Mouse (Mus musculus) common myeloid progenitor, adult 5-6 weeks (primary cell): Measurements from ENCODE around the gene Klhl10. TPM values are rescaled to one million over a fixed set of nuclear protein-coding genes. Genes with fewer than 3 reads are reported as not detected.
A peak's percentile ranks its signal among the peaks of the same experiment; 100 is the strongest.

Experiments used
- ATAC-seq: replicated peaks from 2 replicates; pipeline ENCODE4 v1.8.0; 2016; ENCODE audit warnings: low read depth, mild to moderate bottlenecking, moderate TSS enrichment, inconsistent platforms; ENCODE audit not compliant: poor library complexity, severe bottlenecking
- total RNA-seq: library from RNA; stranded (forward); fragments of 200-1000, 187-1606 nt; gene quantifications from 2 replicates; pipeline ENCODE4 v1.2.3, GENCODE M21; 2017

The Klhl10 gene
- total RNA-seq, 1 experiment from 2014 or later: not detected

DNA sequence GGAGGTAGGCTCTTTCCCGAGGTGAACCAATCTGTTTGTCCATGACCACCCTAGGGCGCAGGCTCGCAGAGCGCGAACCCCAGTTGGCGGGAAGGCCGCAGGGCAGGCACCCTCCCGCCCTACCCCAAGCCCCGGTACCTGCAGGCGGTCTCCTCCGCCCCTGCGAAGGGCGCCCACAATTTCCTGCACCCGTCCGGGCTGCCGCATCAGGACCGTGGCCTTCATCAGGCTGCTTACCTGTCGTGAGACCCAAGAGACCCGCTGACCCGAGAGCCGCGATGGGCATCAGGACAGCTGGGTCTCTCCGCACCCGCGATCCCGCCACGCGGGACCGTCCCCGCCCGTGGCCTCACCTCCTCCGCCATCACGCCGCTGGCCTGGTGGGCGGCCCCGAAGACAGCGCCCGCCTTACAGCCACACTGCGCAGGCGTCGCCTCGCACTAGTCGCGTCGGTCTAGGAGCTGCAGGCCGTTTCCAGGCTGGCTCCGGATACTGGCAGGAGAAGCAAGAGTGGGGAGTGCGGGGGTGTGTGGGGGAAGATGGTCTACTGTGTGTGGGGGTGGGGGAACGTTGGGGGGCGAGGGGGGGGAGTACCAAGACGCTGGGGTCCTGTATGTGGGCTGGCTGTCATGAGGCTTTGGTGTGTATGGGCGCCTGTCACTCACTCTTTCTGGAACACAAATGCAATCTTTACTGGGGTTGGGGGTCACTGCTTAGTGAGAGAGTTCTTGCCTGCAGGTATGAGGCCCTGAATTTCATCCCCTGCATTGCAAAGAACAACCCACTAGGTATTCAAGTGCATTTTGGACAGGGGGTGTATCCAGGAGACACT lies 810 bp upstream of the Klhl10 start:
- peak; percentile 94 for ATAC-seq

DNA sequence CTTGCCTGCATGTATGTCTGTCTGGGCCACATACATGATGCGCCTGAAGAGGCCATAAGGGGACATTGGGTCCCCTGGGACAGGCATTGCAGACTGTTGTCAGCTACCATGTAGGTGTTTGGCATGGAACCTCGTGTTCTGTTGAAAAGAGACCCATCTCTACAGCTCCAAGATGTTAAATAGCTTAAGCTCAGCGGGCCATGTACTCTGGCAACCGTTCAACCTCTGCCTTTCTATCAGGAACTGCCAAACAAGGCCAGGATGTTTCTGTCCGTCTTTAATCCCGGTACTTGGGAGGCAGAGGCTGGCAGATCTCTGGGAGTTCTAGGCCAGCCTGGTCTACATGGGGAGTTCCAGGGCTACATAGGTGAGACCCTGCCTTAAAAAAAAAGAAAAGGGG lies 908 bp downstream of the Klhl10 start:
- ATAC-seq: no peak

DNA sequence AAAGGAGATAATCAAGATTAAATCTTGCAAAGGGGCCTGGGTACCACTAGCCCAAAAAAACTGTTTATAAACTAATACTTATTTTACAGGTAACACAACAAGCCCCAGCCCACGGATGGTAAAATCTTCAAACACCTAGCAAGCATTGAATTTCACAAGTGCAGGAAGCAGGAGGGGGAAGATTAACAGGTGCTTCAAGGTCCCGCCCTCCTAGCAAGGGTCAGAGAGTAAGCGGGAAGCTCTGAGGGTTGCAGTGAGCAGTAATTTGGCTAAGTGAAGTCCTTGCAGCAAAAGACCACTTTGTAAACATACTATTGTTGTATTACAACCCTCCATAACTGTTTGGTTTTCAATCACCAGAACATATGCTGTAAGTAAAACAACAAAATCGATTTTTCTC lies 15.5 kb downstream of the Klhl10 start:
- no peak for ATAC-seq

GRCm38 (mm10) chr11:100457711-100458110 lies 16.0 kb downstream of the Klhl10 start:
- ATAC-seq: no peak

DNA sequence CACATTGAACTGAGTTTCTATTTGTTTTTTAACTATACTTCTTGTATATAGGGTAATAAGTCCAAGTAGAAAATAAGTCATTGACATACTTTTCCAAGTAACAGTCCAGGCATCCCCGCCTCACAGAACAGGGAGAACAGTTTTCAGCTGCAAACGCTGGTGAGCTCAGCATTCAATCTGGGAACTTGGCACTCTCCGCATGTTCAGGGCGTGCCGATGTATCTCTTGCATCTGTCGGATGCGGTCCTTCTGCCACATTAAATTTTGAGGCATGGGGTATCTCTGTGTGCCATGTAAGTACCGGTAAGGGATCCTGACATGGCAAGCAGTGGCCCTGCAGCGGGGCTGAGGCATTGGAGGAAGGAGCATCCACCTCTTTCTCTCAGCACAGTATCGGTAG lies 21.0 kb downstream of the Klhl10 start:
- no peak for ATAC-seq

- peak; percentile 50; the same call in 1 of the 2 replicates for ATAC-seq
Measured at GRCm38 (mm10) chr11:100465229-100465792, 23.6 kb downstream of the Klhl10 start.

- no peak for ATAC-seq
Measured at GRCm38 (mm10) chr11:100465833-100466232, 24.1 kb downstream of the Klhl10 start.

DNA sequence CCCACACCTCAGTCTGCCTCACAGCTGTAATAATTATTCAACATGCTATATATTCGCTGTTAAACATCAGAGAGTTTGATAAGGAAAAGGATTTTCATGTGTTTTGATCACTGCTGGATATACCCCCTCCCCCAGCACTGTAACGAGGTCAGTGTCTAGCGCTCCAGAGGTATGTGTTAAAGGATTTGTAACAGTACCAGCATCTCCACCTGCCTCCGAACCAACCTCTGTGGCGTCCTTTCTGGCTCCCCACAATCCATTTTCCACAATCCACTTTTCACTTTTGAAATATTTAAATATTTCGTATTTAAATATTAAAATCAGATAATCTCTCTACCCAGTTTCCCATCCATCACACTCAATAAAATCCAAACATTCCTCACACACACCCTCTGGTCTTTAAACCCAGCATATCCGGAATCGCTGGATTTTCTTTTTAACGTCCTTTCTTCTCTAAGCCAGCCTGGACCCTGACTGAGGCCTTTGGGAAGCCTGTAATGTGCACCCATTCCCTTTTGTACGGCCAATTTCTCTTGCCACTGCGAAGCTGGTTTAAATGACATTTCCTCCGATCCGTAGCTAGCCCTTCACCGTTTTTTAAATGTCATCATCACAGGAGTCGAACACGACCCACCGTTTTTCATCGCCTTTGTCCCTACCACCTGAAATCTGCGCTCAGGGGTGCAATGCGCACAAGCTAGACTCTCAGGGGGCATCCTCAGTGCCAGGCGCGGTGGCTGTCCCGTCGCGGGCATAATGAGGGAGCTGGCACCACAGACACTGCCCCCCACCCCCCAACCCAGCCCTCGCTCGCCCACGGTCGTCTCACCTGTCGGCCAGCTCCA lies 29.9 kb downstream of the Klhl10 start:
- no peak; the same call in 1 of the 2 replicates for ATAC-seq

DNA sequence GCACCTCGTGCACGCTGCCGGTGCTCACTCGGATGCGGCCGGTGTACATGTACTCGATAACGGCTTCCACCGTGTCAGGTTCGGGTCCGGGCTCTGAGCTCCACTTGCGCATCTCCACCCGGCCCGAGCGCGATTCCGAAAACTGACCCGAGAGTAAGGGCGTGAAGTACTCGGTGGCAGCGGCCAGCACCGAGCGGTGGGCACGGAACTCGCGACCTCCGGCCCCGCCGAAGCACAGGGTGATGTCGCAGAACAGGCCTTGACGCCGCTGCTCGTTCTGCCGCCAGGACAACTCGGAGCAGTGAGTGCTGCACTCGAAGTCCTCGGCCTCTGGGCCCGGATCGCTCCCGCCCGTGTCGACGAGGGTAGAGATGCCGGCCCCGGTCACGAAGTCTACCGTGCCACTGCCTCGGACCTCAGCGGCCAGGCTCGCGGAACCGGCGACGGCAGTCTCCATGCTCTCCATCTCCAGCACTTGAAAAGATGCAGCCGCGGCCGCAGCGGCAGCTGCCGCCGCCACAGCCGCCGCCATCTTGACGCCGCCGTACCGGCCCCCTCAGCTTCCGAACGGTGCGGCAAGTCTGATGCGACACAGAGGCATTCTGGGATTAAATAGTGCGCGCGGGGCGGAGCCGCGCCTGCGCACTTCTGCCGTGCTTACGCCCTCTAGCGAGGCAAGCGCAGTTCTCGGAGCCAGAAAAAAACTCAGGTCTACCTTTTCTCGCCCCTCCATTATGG lies 30.6 kb downstream of the Klhl10 start, which contains the start of gene Klhl11:
Klhl11 (minus strand) TSS at position 545 of the 738 bp plus-strand sequence.
- ATAC-seq: peak; percentile 96

DNA sequence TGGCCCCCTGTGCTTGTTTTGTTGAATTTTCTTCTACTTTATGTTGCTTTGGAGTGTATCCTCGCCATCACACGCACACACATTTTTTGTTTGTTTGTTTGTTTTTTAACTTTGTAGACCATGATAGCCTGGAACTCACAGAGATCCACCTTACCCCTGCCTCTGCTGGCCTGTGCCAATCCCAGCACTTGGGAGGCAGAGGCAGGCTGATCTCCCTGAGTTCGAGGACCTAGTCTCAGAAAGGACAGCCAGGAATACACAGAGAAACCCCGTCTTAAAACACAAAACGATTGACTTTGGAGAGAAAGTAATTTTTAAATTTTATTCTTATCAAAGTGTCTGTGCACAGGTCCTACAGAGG lies 31.2 kb downstream of the Klhl10 start:
- ATAC-seq: peak; percentile 10; the same call in 1 of the 2 replicates

- no peak for ATAC-seq
Measured at GRCm38 (mm10) chr11:100476281-100476680, 34.6 kb downstream of the Klhl10 start.

GRCm38 (mm10) chr11:100479152-100479551 lies 37.4 kb downstream of the Klhl10 start:
- ATAC-seq: no peak

- ATAC-seq: no peak
Measured at GRCm38 (mm10) chr11:100484461-100484860, 42.7 kb downstream of the Klhl10 start.

DNA sequence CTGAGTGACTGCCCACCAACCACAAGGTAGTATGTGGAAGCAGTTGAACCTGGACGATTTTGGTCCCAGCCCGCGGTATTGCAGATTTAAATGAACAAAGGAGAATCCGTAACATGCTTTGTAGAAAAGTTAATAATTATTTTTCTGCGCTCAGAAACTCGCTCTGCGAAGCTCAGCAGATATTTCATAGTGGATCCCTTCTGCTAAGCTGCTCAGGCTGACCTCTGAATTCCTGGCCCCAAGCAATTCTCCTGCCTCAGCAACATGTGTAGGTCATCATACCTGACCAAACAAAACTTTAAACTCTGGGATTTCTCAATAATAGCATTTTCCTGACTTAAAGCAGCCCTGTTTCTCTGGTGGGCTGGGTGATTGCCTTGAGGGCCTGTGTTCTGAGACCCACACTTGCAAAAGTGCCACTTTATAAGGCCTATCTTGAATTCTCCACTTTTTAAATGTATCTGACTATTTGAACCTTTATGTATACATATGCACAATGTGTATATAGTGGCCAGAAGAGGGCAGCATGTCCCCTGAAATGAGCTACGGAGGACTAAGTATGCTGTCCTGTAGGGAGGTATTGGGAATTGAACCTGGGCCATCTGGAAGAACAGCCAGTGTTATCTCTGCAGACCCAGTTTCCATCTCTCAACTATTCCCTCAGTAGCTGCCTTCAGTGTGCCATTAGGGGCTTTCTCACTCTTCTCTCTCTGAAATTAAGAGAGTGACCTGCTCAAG lies 44.3 kb downstream of the Klhl10 start:
- ATAC-seq: peak; percentile 66; the same call in 1 of the 2 replicates

GRCm38 (mm10) chr11:100490951-100491350 lies 49.2 kb downstream of the Klhl10 start:
- ATAC-seq: no peak

GRCm38 (mm10) chr11:100493771-100494170 lies 52.1 kb downstream of the Klhl10 start:
- no peak for ATAC-seq

GRCm38 (mm10) chr11:100500241-100500640 lies 58.5 kb downstream of the Klhl10 start:
- no peak for ATAC-seq

- no peak for ATAC-seq
Measured at GRCm38 (mm10) chr11:100500651-100501050, 58.9 kb downstream of the Klhl10 start.

GRCm38 (mm10) chr11:100501321-100501720 lies 59.6 kb downstream of the Klhl10 start:
- ATAC-seq: no peak
